7 mouse cellular contexts compared by ENCODE assay signal in genomic region chr12:5374196-5374683, GRCm38 (mm10). TPM values are rescaled to one million over a fixed set of nuclear protein-coding genes. Genes with fewer than 3 reads are reported as not detected.
A peak's percentile ranks its signal among the peaks of the same experiment; 100 is the strongest.
DNase-seq lines count a peak whose midpoint lies in the region; ATAC-seq lines count a peak whose summit lies in the region.

No protein-coding gene starts in this region.

- peak overlapping the region; percentile 91 for H3K4me2 ChIP-seq in midbrain, embryonic 16.5 days (ENCODE audit: low read length)

- peak overlapping the region; percentile 96 for H3K4me3 ChIP-seq in midbrain, embryonic 16.5 days (ENCODE audit: low read depth, low read length)

- WGBS in midbrain, embryonic 16.5 days, result 2% methylated on average over 31 of the region's 31 CpGs

- peak overlapping the region; percentile 95 for H3K27ac ChIP-seq in midbrain, embryonic 16.5 days (ENCODE audit: low read length)

- peak; percentile 5 for DNase-seq in ovary, adult 18-20 months (ENCODE audit: low spot score)
- DNase-seq in ovary, postnatal 36 days (ENCODE audit: low spot score), result no peak
- peak; percentile 80 for DNase-seq in cerebellum, postnatal 10 days
- peak; percentile 8 to 14 for DNase-seq in gastrocnemius, adult 8-10 months (ENCODE audit: low spot score in 2 of 2)
- peak; percentile 43 to 59 for DNase-seq in kidney, postnatal 4 days
- no peak for DNase-seq in T-cell, adult 2 months (ENCODE audit: low spot score)

- ATAC-seq in midbrain, embryonic 16.5 days, result 0 out of 2 replicates have a peak, but pooled peaks have one; percentile 7

- no peaks in the 10 kb centered on the region for H3K9me3 ChIP-seq in midbrain, embryonic 16.5 days (replicated peaks; ENCODE audit: control insufficient read depth, low read length, poor library complexity, severe bottlenecking)

- no peaks in the 10 kb centered on the region for H3K27me3 ChIP-seq in midbrain, embryonic 16.5 days (ENCODE audit: control insufficient read depth, insufficient read depth, low read depth, low read length)

- H3K9ac ChIP-seq in midbrain, embryonic 16.5 days (ENCODE audit: low read depth, low read length), result peak overlapping the region; percentile 93

- H3K36me3 ChIP-seq in midbrain, embryonic 16.5 days (ENCODE audit: control insufficient read depth, insufficient read depth, low read length), result no peaks in the 10 kb centered on the region

- peaks cover 19% of the 10 kb centered on the region for H3K4me1 ChIP-seq in midbrain, embryonic 16.5 days (ENCODE audit: control insufficient read depth, insufficient read depth, low read length)

RNA-seq across cellular contexts. Expression of gene Klhl29, which starts 1.2 kb away (rescaled TPM):
- total RNA-seq in gastrocnemius, adult 8-10 months (2022), result 1 to 10 TPM; 2.1 to 3.5 (median 2.7) TPM
- 4.0 and 4.6 TPM in 2 replicates for polyA plus RNA-seq in midbrain, embryonic 16.5 days (2015; fragmentation: Nextera tagmentation; extraction: Ambion mirVana)

Comparison
In these comparisons a context has a peak if more than half of its experiments do, and no peak if none do; other contexts are left out.
1. DNase-seq: peak in ovary, adult 18-20 months (single experiment), cerebellum, postnatal 10 days (2 of 2), gastrocnemius, adult 8-10 months (2 of 2) and kidney, postnatal 4 days (2 of 2); none in ovary, postnatal 36 days (single experiment) and T-cell, adult 2 months (single experiment).